Mouse (Mus musculus) embryonic facial prominence, embryonic 13.5 days (tissue): ENCODE measurements around the gene Sufu. TPM values are rescaled to one million over a fixed set of nuclear protein-coding genes. Genes with fewer than 3 reads are reported as not detected.

Source experiments
- ATAC-seq: fragments of 200-750 bp; cut with Nextera tagmentation; 2 replicates; pipeline ENCODE4 v1.8.0; 2017; ENCODE audit warnings: low read depth; ENCODE audit not compliant: insufficient number of reproducible peaks, insufficient read depth, low FRiP score, low TSS enrichment
- H3K27ac ChIP-seq: fragments of 300-500 bp; sonication (generic); 2 replicates; pipeline ENCODE4 v1.5.1; 2015; ENCODE audit warnings: moderate library complexity, mild to moderate bottlenecking, inconsistent platforms
- H3K27me3 ChIP-seq: fragments of 300-500 bp; sonication (generic); 2 replicates; pipeline ENCODE4 v1.6.1; 2015; ENCODE audit warnings: mild to moderate bottlenecking, inconsistent platforms
- H3K36me3 ChIP-seq: fragments of 300-500 bp; sonication (generic); 2 replicates; pipeline ENCODE4 v1.6.1; 2015; ENCODE audit warnings: mild to moderate bottlenecking, inconsistent platforms
- H3K4me1 ChIP-seq: fragments of 300-500 bp; sonication (generic); 2 replicates; pipeline ENCODE4 v1.6.1; 2015; ENCODE audit warnings: inconsistent platforms
- H3K4me2 ChIP-seq: fragments of 300-500 bp; sonication (generic); 2 replicates; pipeline ENCODE4 v1.6.1; 2015; ENCODE audit warnings: moderate library complexity, mild to moderate bottlenecking, inconsistent platforms
- H3K4me3 ChIP-seq: fragments of 300-500 bp; sonication (generic); 2 replicates; pipeline ENCODE4 v1.5.1; 2015; ENCODE audit warnings: mild to moderate bottlenecking, inconsistent platforms
- H3K9ac ChIP-seq: fragments of 300-500 bp; sonication (generic); 2 replicates; pipeline ENCODE4 v1.6.1; 2015; ENCODE audit warnings: mild to moderate bottlenecking, inconsistent platforms
- H3K9me3 ChIP-seq: fragments of 300-500 bp; sonication (generic); 2 replicates; pipeline ENCODE4 v1.6.1; 2016; ENCODE audit warnings: inconsistent platforms
- WGBS: fragments of 180-500 bp; shearing (Covaris S2); methylation state at CpG from one replicate; pipeline ENCODE4 v1.1.7; 2015; ENCODE audit warnings: mixed read lengths; 5-methylcytosine and 5-hydroxymethylcytosine counted together
- polyA plus RNA-seq: library from polyadenylated mRNA; unstranded; fragments of >200 nt; fragmentation: Nextera tagmentation; extraction: Ambion mirVana; gene quantifications from 2 replicates; pipeline ENCODE4 v1.2.1, GENCODE M21; 2015

Sufu gene
- polyA plus RNA-seq, 1 experiment from 2014 or later = 38.5 TPM

GRCm38 (mm10) chr19:46396109-46396508, 587 bp upstream of the Sufu start:
- Histone ChIP-seq H3K27me3 (no peaks in the 10 kb centered on the region), H3K9me3 (no peaks in the 10 kb centered on the region), H3K4me3 (peak overlapping the region; percentile 78), H3K27ac (peak overlapping the region; percentile 22; the same call in 1 of the 2 replicates), H3K9ac (peak overlapping the region; percentile 85), H3K36me3 (peaks cover 4% of the 10 kb centered on the region), H3K4me1 (peaks cover 50% of the 10 kb centered on the region), H3K4me2 (peak overlapping the region; percentile 94)
- ATAC-seq = no peak
- WGBS = 10% methylated on average over 8 of the region's 8 CpGs

GRCm38 (mm10) chr19:46397436-46398001, 823 bp downstream of the Sufu start:
- under 1% methylated on average over 19 of the region's 19 CpGs for WGBS
- H3K9me3 ChIP-seq = no peaks in the 10 kb centered on the region
- H3K4me2 ChIP-seq = peak overlapping the region; percentile 94
- peaks cover 12% of the 10 kb centered on the region for H3K36me3 ChIP-seq
- H3K27ac ChIP-seq = peak overlapping the region; percentile 89
- peaks cover 47% of the 10 kb centered on the region for H3K4me1 ChIP-seq
- ATAC-seq = no peak; the same call in 1 of the 2 replicates
- H3K9ac ChIP-seq = peak overlapping the region; percentile 89
- peak overlapping the region; percentile 88 for H3K4me3 ChIP-seq
- no peaks in the 10 kb centered on the region for H3K27me3 ChIP-seq

- H3K27ac ChIP-seq = no peak overlapping the region
- peaks cover 45% of the 10 kb centered on the region for H3K4me1 ChIP-seq
- WGBS = 30% methylated on average over 3 of the region's 3 CpGs
- H3K36me3 ChIP-seq = peaks cover 21% of the 10 kb centered on the region
- H3K4me3 ChIP-seq = peak overlapping the region; percentile 88
- peak overlapping the region; percentile 89 for H3K9ac ChIP-seq
- no peaks in the 10 kb centered on the region for H3K27me3 ChIP-seq
- peak overlapping the region; percentile 94 for H3K4me2 ChIP-seq
- no peaks in the 10 kb centered on the region for H3K9me3 ChIP-seq
- no peak for ATAC-seq
These were observed 1.7 kb downstream of the Sufu start for GRCm38 (mm10) chr19:46398401-46398800.

GRCm38 (mm10) chr19:46399372-46399771, 2.7 kb downstream of the Sufu start:
- 0 out of 2 replicates have a peak overlapping the region, but pooled peaks have one; percentile 37 for H3K9ac ChIP-seq
- H3K27me3 ChIP-seq = no peaks in the 10 kb centered on the region
- H3K27ac ChIP-seq = no peak overlapping the region; the same call in 1 of the 2 replicates
- H3K4me1 ChIP-seq = peaks cover 35% of the 10 kb centered on the region
- WGBS = 77% methylated on average over 6 of the region's 6 CpGs
- H3K4me2 ChIP-seq = peak overlapping the region; percentile 94; the same call in 1 of the 2 replicates
- no peak overlapping the region for H3K4me3 ChIP-seq
- no peak for ATAC-seq
- peaks cover 30% of the 10 kb centered on the region for H3K36me3 ChIP-seq
- H3K9me3 ChIP-seq = no peaks in the 10 kb centered on the region

- Histone ChIP-seq H3K9ac (peak overlapping the region; percentile 11; the same call in 1 of the 2 replicates), H3K27me3 (no peaks in the 10 kb centered on the region), H3K27ac (peak overlapping the region; percentile 24; the same call in 1 of the 2 replicates), H3K36me3 (peaks cover 34% of the 10 kb centered on the region), H3K9me3 (no peaks in the 10 kb centered on the region), H3K4me2 (peak overlapping the region; percentile 16; the same call in 1 of the 2 replicates), H3K4me1 (peaks cover 32% of the 10 kb centered on the region), H3K4me3 (no peak overlapping the region)
- 67% methylated on average over 7 of the region's 7 CpGs for WGBS
- ATAC-seq = no peak
These were observed 3.2 kb downstream of the Sufu start for GRCm38 (mm10) chr19:46399886-46400285.

- Histone ChIP-seq H3K4me3 (no peak overlapping the region), H3K27me3 (no peaks in the 10 kb centered on the region), H3K4me2 (no peak overlapping the region), H3K36me3 (peaks cover 40% of the 10 kb centered on the region), H3K27ac (0 out of 2 replicates have a peak overlapping the region, but pooled peaks have one; percentile 24), H3K9ac (peak overlapping the region; percentile 11; the same call in 1 of the 2 replicates), H3K4me1 (peaks cover 32% of the 10 kb centered on the region), H3K9me3 (no peaks in the 10 kb centered on the region)
- 75% methylated on average over 7 of the region's 7 CpGs for WGBS
- no peak for ATAC-seq
These were observed 3.9 kb downstream of the Sufu start for GRCm38 (mm10) chr19:46400558-46400957.

- Histone ChIP-seq H3K27ac (no peak overlapping the region), H3K4me3 (no peak overlapping the region), H3K4me1 (peaks cover 23% of the 10 kb centered on the region), H3K9ac (no peak overlapping the region), H3K4me2 (no peak overlapping the region), H3K9me3 (no peaks in the 10 kb centered on the region), H3K27me3 (no peaks in the 10 kb centered on the region), H3K36me3 (peaks cover 73% of the 10 kb centered on the region)
- ATAC-seq = no peak
- WGBS = 91% methylated on average over 1 of the region's 1 CpGs
These were observed 7.3 kb downstream of the Sufu start for GRCm38 (mm10) chr19:46404030-46404429.

- peaks cover 10% of the 10 kb centered on the region; the same call in 1 of the 2 replicates for H3K4me1 ChIP-seq
- no peak overlapping the region for H3K4me3 ChIP-seq
- WGBS = 74% methylated on average over 8 of the region's 8 CpGs
- no peak overlapping the region for H3K4me2 ChIP-seq
- H3K9ac ChIP-seq = no peak overlapping the region
- ATAC-seq = no peak
- H3K36me3 ChIP-seq = peaks cover 79% of the 10 kb centered on the region
- H3K27me3 ChIP-seq = no peaks in the 10 kb centered on the region
- H3K27ac ChIP-seq = peak overlapping the region; percentile 28; the same call in 1 of the 2 replicates
- H3K9me3 ChIP-seq = no peaks in the 10 kb centered on the region
These were observed 10.1 kb downstream of the Sufu start for GRCm38 (mm10) chr19:46406592-46407386.

- H3K4me3 ChIP-seq = no peak overlapping the region
- no peaks in the 10 kb centered on the region for H3K27me3 ChIP-seq
- H3K9ac ChIP-seq = no peak overlapping the region
- H3K9me3 ChIP-seq = no peaks in the 10 kb centered on the region
- peaks cover 75% of the 10 kb centered on the region for H3K36me3 ChIP-seq
- H3K4me2 ChIP-seq = no peak overlapping the region
- 88% methylated on average over 3 of the region's 3 CpGs for WGBS
- H3K27ac ChIP-seq = no peak overlapping the region
- no peak for ATAC-seq
- H3K4me1 ChIP-seq = peaks cover 10% of the 10 kb centered on the region; the same call in 1 of the 2 replicates
These were observed 12.8 kb downstream of the Sufu start for GRCm38 (mm10) chr19:46409506-46409905.

GRCm38 (mm10) chr19:46412056-46412805, 15.5 kb downstream of the Sufu start:
- Histone ChIP-seq H3K9me3 (no peaks in the 10 kb centered on the region), H3K4me1 (peaks cover 3% of the 10 kb centered on the region; the same call in 1 of the 2 replicates), H3K27me3 (no peaks in the 10 kb centered on the region), H3K9ac (no peak overlapping the region), H3K4me3 (no peak overlapping the region), H3K4me2 (no peak overlapping the region), H3K36me3 (peaks cover 49% of the 10 kb centered on the region), H3K27ac (no peak overlapping the region)
- 80% methylated on average over 12 of the region's 12 CpGs for WGBS
- ATAC-seq = no peak

- Histone ChIP-seq H3K27ac (no peak overlapping the region), H3K27me3 (no peaks in the 10 kb centered on the region), H3K9me3 (no peaks in the 10 kb centered on the region), H3K4me3 (no peak overlapping the region), H3K4me2 (no peak overlapping the region), H3K9ac (no peak overlapping the region), H3K4me1 (peaks cover 16% of the 10 kb centered on the region), H3K36me3 (peaks cover 35% of the 10 kb centered on the region)
- no peak for ATAC-seq
- WGBS = 92% methylated on average over 2 of the region's 2 CpGs
These were observed 17.3 kb downstream of the Sufu start for GRCm38 (mm10) chr19:46413969-46414368.
